Mouse (Mus musculus): ENCODE measurements around the gene Ttc6. TPM values are rescaled to one million over a fixed set of nuclear protein-coding genes. Genes with fewer than 3 reads are reported as not detected.
A peak's percentile ranks its signal among the peaks of the same experiment; 100 is the strongest.

The Ttc6 gene
- total RNA-seq, 2 experiments from 2014 or later: not detected

- peak; percentile 19 for DNase-seq
Observed at GRCm38 (mm10) chr12:57545371-57546241, 18.3 kb upstream of the Ttc6 start.

- no peak for DNase-seq
Observed at GRCm38 (mm10) chr12:57546415-57547201, 17.3 kb upstream of the Ttc6 start, which contains the start of gene Foxa1. TSS of gene Foxa1 (minus strand) at chr12:57546916.

GRCm38 (mm10) chr12:57547890-57548289 is 16.0 kb upstream of the Ttc6 start:
- DNase-seq: no peak

GRCm38 (mm10) chr12:57548352-57548980 is 15.4 kb upstream of the Ttc6 start:
- DNase-seq: no peak

GRCm38 (mm10) chr12:57548981-57549666 is 14.8 kb upstream of the Ttc6 start:
- no peak for DNase-seq

GRCm38 (mm10) chr12:57549667-57550160 is 14.2 kb upstream of the Ttc6 start:
- DNase-seq: no peak

- no peak for DNase-seq
Observed at GRCm38 (mm10) chr12:57550181-57550808, 13.6 kb upstream of the Ttc6 start.

- DNase-seq: no peak
Observed at GRCm38 (mm10) chr12:57550881-57551280, 13.0 kb upstream of the Ttc6 start.

GRCm38 (mm10) chr12:57552286-57552685 is 11.6 kb upstream of the Ttc6 start:
- DNase-seq: no peak

- DNase-seq: no peak
Observed at GRCm38 (mm10) chr12:57554091-57554490, 9.8 kb upstream of the Ttc6 start.

GRCm38 (mm10) chr12:57571773-57572172 is 7.9 kb downstream of the Ttc6 start:
- no peak for DNase-seq

GRCm38 (mm10) chr12:57572415-57572814 is 8.5 kb downstream of the Ttc6 start:
- DNase-seq: no peak

GRCm38 (mm10) chr12:57575931-57576628 is 12.2 kb downstream of the Ttc6 start:
- DNase-seq: peak; percentile 41

- no peak for DNase-seq
Observed at GRCm38 (mm10) chr12:57607624-57608023, 43.7 kb downstream of the Ttc6 start.

- no peak for DNase-seq
Observed at GRCm38 (mm10) chr12:57615137-57615536, 51.2 kb downstream of the Ttc6 start.

- no peak for DNase-seq
Observed at GRCm38 (mm10) chr12:57622030-57622429, 58.1 kb downstream of the Ttc6 start.

GRCm38 (mm10) chr12:57623264-57623663 is 59.4 kb downstream of the Ttc6 start:
- DNase-seq: no peak

GRCm38 (mm10) chr12:57624011-57624608 is 60.2 kb downstream of the Ttc6 start:
- no peak for DNase-seq

- no peak for DNase-seq
Observed at GRCm38 (mm10) chr12:57650011-57650410, 86.1 kb downstream of the Ttc6 start.

GRCm38 (mm10) chr12:57650677-57651076 is 86.8 kb downstream of the Ttc6 start:
- DNase-seq: no peak
